Mouse (Mus musculus): Measurements from ENCODE around the gene Upk1b. TPM values are rescaled to one million over a fixed set of nuclear protein-coding genes. Genes with fewer than 3 reads are reported as not detected.
"Not testable (repeated sequence)": the region's sequence is repeated elsewhere in the genome, so short reads cannot be mapped to it uniquely, and the experiment has no call there.

Gene Upk1b
- not detected in 2 replicates for polyA plus RNA-seq (2015; fragmentation: Nextera tagmentation; extraction: Ambion mirVana)

- H3K36me3 ChIP-seq (ENCODE audit: poor library complexity, severe bottlenecking), result no peaks in the 10 kb centered on the region
- H3K27ac ChIP-seq, result no peak within 1 kb of the TSS
- H3K4me1 ChIP-seq, result no peaks in the 10 kb centered on the region
- no peak within 1 kb of the TSS for H3K9ac ChIP-seq
- no peak within 1 kb of the TSS for H3K4me2 ChIP-seq
- 55% methylated on average over 10 of the region's 10 CpGs for WGBS
- ATAC-seq, result no peak
- no peak within 1 kb of the TSS for H3K4me3 ChIP-seq
- no peaks in the 10 kb centered on the region for H3K27me3 ChIP-seq
- H3K9me3 ChIP-seq (replicated peaks), result no peaks in the 10 kb centered on the region
Measured at GRCm38 (mm10) chr16:38800091-38800490, at the start of gene Upk1b. Upk1b (minus strand) TSS chr16:38800328.

DNA sequence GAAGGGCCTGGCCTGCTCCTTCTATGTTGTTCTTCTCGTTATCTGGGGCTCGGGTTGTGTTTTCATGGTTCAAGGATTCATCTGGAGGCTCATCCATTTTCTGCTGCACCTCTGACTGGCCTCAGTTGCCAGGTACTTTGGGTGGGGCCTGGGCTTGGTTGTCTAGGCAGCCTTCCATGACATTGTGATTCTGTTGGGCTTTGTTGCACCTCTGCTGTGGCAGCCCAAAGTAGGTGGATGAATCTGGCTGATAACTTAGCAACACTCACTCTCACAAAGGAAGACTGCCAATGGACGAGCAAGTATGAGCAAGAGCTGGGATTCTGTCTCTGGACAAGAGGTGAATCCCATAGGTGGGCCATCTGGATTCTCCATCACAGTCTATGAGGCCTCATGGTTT lies 28.5 kb upstream of the Upk1b start, which contains the start of gene 4930435E12Rik:
4930435E12Rik (minus strand) TSS at position 101 of the 400 bp plus-strand sequence.
- Histone ChIP-seq H3K4me2 (no peak within 1 kb of the TSS), H3K9me3 (replicated peaks) (no peaks in the 10 kb centered on the region), H3K27ac (no peak within 1 kb of the TSS), H3K9ac (no peak within 1 kb of the TSS), H3K4me3 (no peak within 1 kb of the TSS), H3K27me3 (no peaks in the 10 kb centered on the region), H3K36me3 (ENCODE audit: poor library complexity, severe bottlenecking) (no peaks in the 10 kb centered on the region), H3K4me1 (no peaks in the 10 kb centered on the region)
- WGBS, result 82% methylated on average over 3 of the region's 3 CpGs
- no peak for ATAC-seq

DNA sequence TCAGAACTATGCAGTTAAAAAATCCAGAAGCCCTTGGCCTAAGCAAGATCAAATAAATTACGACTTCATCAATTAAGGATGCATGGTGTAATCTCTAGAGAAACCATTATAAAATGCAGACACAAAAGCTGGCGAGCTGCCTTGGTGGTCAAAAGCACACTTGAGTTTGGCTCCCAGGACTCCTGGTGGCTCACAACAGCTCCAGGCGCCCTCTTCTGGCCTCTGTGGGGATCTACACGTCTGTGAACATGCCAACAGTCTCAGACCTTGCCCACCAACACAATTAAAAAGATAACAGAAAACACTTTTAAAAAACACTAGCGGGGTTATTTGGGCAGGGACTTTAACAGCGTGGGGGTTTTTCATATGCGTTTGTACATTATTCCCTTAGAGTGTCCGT lies 12.4 kb upstream of the Upk1b start:
- ATAC-seq, result no peak
- H3K9me3 ChIP-seq (replicated peaks), result no peaks in the 10 kb centered on the region
- H3K36me3 ChIP-seq (ENCODE audit: poor library complexity, severe bottlenecking), result no peaks in the 10 kb centered on the region
- H3K27me3 ChIP-seq, result no peaks in the 10 kb centered on the region
- no peak overlapping the region for H3K9ac ChIP-seq
- H3K27ac ChIP-seq, result no peak overlapping the region
- 30% methylated on average over 8 of the region's 8 CpGs for WGBS
- no peak overlapping the region for H3K4me2 ChIP-seq
- H3K4me1 ChIP-seq, result peaks cover 11% of the 10 kb centered on the region
- H3K4me3 ChIP-seq, result no peak overlapping the region

- H3K27me3 ChIP-seq, result no peaks in the 10 kb centered on the region
- H3K4me2 ChIP-seq, result no peak overlapping the region
- ATAC-seq, result no peak
- no peaks in the 10 kb centered on the region for H3K36me3 ChIP-seq (ENCODE audit: poor library complexity, severe bottlenecking)
- no peak overlapping the region for H3K9ac ChIP-seq
- H3K4me1 ChIP-seq, result no peaks in the 10 kb centered on the region
- H3K4me3 ChIP-seq, result no peak overlapping the region
- no peaks in the 10 kb centered on the region for H3K9me3 ChIP-seq (replicated peaks)
- 89% methylated on average over 5 of the region's 5 CpGs for WGBS
- H3K27ac ChIP-seq, result no peak overlapping the region
Measured at GRCm38 (mm10) chr16:38810196-38810595, 10.1 kb upstream of the Upk1b start.

- H3K27ac ChIP-seq; H3K27me3 ChIP-seq; H3K4me1 ChIP-seq; H3K9ac ChIP-seq; H3K4me2 ChIP-seq; H3K9me3 ChIP-seq (replicated peaks); H3K36me3 ChIP-seq (ENCODE audit: poor library complexity, severe bottlenecking); ATAC-seq; H3K4me3 ChIP-seq: not testable (repeated sequence)
- 87% methylated on average over 5 of the region's 5 CpGs for WGBS
Measured at GRCm38 (mm10) chr16:38807796-38808195, 7.7 kb upstream of the Upk1b start.

DNA sequence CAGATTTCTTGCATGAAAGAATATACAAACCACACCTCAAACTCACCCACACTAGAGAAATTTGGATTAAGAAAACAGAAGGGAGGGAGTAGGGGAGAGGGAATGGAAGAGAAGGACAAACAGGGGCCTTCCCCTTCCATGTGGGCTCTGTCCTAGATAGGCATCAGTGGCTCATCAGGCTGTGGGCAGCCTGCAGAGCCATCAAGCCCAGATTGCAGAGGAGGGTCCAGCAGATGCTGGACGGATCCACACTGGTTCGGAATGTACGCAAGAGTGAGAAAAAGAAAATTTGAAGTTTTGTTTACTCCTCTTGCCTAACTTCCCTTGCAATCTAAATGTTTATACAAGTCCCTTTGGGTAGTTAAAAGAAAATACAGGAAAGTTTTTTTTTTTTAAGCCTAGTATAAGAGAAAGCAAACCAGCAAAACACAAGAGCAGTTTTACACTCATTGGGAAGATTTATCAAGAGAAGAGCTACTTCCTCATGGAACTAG lies 1.1 kb downstream of the Upk1b start:
- H3K27ac ChIP-seq, result no peak overlapping the region
- no peaks in the 10 kb centered on the region for H3K27me3 ChIP-seq
- H3K4me3 ChIP-seq, result no peak overlapping the region
- H3K36me3 ChIP-seq (ENCODE audit: poor library complexity, severe bottlenecking), result no peaks in the 10 kb centered on the region
- no peaks in the 10 kb centered on the region for H3K9me3 ChIP-seq (replicated peaks)
- H3K9ac ChIP-seq, result no peak overlapping the region
- no peak for ATAC-seq
- no peaks in the 10 kb centered on the region for H3K4me1 ChIP-seq
- WGBS, result 76% methylated on average over 3 of the region's 3 CpGs
- no peak overlapping the region for H3K4me2 ChIP-seq

DNA sequence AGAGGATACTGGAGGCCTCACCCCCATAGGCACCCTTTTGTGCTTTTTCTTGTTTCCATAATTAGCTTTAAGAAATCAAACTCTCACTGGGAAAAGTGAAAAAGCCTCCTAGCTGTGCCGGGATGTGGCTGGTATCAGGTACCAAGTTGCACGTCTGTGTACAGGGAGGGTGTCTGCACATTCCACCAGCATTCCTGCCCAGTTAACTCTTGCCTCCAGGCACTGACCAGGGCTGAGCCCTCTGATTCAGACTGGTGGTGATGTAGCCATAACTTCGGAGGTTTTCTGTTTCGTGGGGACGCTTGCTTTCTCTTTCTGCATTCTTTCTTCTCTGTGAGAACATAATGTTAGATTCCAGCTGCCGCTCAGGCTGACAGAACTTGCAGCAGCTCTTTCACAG lies 7.0 kb downstream of the Upk1b start:
- Histone ChIP-seq H3K27me3 (no peaks in the 10 kb centered on the region), H3K4me1 (no peaks in the 10 kb centered on the region), H3K9me3 (replicated peaks) (no peaks in the 10 kb centered on the region), H3K4me2 (no peak overlapping the region), H3K36me3 (ENCODE audit: poor library complexity, severe bottlenecking) (no peaks in the 10 kb centered on the region), H3K4me3 (no peak overlapping the region), H3K27ac (no peak overlapping the region), H3K9ac (no peak overlapping the region)
- WGBS, result 85% methylated on average over 6 of the region's 6 CpGs
- ATAC-seq, result no peak

- H3K4me1 ChIP-seq, result no peaks in the 10 kb centered on the region
- no peak overlapping the region for H3K4me2 ChIP-seq
- H3K4me3 ChIP-seq, result no peak overlapping the region
- H3K36me3 ChIP-seq (ENCODE audit: poor library complexity, severe bottlenecking), result no peaks in the 10 kb centered on the region
- no peaks in the 10 kb centered on the region for H3K9me3 ChIP-seq (replicated peaks)
- H3K27ac ChIP-seq, result no peak overlapping the region
- H3K9ac ChIP-seq, result no peak overlapping the region
- 90% methylated on average over 3 of the region's 3 CpGs for WGBS
- ATAC-seq, result no peak
- no peaks in the 10 kb centered on the region for H3K27me3 ChIP-seq
Measured at GRCm38 (mm10) chr16:38789966-38790365, 10.2 kb downstream of the Upk1b start.

DNA sequence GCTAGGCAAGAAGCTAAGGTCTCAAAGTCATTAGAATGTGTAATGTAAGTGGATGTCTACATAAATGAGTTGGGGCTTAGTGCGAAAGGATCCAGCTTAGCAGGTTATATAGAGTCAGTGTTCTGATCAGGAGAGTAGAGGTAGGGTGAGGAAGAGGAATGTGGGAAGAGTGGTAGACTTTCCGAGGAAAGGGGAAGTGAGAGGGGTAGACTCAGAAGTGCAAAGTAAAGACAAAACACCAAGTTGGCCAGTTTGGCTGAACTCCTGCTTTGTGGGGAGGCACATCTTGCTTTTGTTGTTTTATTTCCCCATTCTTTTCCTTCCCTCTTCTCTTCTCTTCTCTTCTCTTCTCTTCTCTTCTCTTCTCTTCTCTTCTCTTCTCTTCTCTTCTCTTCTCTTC lies 11.1 kb downstream of the Upk1b start:
- Histone ChIP-seq H3K27ac (no peak overlapping the region), H3K9ac (no peak overlapping the region), H3K9me3 (replicated peaks) (no peaks in the 10 kb centered on the region), H3K27me3 (no peaks in the 10 kb centered on the region), H3K4me3 (no peak overlapping the region), H3K4me1 (no peaks in the 10 kb centered on the region), H3K36me3 (ENCODE audit: poor library complexity, severe bottlenecking) (no peaks in the 10 kb centered on the region), H3K4me2 (no peak overlapping the region)
- no peak for ATAC-seq
- WGBS, result 94% methylated on average over 2 of the region's 2 CpGs

GRCm38 (mm10) chr16:38785301-38785700 lies 14.8 kb downstream of the Upk1b start:
- Histone ChIP-seq H3K36me3 (ENCODE audit: poor library complexity, severe bottlenecking) (no peaks in the 10 kb centered on the region), H3K9ac (no peak overlapping the region), H3K4me2 (no peak overlapping the region), H3K27ac (no peak overlapping the region), H3K4me3 (no peak overlapping the region), H3K27me3 (no peaks in the 10 kb centered on the region), H3K4me1 (no peaks in the 10 kb centered on the region), H3K9me3 (replicated peaks) (no peaks in the 10 kb centered on the region)
- ATAC-seq, result no peak
- WGBS, result 86% methylated on average over 7 of the region's 7 CpGs

GRCm38 (mm10) chr16:38782524-38783067 lies 17.5 kb downstream of the Upk1b start:
- Histone ChIP-seq H3K27ac (no peak overlapping the region), H3K4me1 (no peaks in the 10 kb centered on the region), H3K27me3 (no peaks in the 10 kb centered on the region), H3K4me2 (no peak overlapping the region), H3K36me3 (ENCODE audit: poor library complexity, severe bottlenecking) (no peaks in the 10 kb centered on the region), H3K9ac (no peak overlapping the region), H3K4me3 (no peak overlapping the region), H3K9me3 (replicated peaks) (no peaks in the 10 kb centered on the region)
- WGBS, result 59% methylated on average over 2 of the region's 2 CpGs
- ATAC-seq, result no peak

DNA sequence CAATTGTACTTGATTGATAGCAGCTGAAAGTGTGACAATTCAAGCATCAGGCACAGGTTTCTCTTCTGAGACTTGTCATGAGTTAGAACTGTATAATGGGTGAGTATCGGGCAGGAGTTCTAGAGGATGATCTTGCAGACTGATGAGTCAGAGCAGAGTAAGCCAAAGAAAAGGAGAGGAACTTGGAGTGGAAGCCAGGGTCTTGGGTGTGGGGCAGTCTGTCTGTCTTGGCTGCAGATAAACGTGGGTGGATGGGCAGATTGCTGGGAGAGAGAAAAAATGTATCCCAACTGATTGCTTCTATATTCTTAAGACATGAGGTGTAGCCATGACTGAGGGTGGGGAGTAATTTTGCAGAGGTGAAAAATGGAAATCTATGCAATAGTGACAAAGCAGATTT lies 18.2 kb downstream of the Upk1b start:
- Histone ChIP-seq H3K9me3 (replicated peaks) (no peaks in the 10 kb centered on the region), H3K4me3 (no peak overlapping the region), H3K36me3 (ENCODE audit: poor library complexity, severe bottlenecking) (no peaks in the 10 kb centered on the region), H3K4me2 (no peak overlapping the region), H3K27me3 (no peaks in the 10 kb centered on the region), H3K9ac (no peak overlapping the region), H3K27ac (no peak overlapping the region), H3K4me1 (no peaks in the 10 kb centered on the region)
- no peak for ATAC-seq
- WGBS, result 83% methylated on average over 2 of the region's 2 CpGs

DNA sequence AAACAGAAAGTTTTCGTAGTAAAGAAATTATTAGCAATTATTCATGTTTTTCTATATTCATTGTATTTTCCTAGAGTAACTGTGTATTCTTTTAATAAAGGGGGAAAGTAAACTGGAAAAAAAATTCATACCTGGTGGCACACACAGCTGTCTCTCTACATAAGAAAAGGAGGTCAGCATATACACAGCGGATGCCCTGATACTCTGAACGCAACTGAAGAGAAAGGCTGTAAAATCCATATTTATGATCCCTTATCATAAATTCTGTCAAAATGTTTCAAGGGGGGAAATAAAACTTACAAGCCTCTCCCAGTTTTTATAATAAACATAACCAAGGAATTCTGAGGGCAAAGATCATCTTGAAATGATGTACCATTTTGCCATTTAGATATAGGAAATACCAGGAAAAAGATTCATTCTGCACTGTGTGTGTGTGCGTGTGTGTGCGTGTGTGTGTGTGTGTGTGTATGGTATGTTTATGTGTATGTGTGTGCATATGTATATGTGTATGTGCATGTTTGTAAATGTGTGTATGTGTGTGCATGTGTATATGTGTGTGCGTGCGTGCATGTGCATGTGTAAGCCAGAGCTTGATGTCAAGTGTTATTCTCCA lies 19.1 kb downstream of the Upk1b start:
- Histone ChIP-seq H3K4me3 (no peak overlapping the region), H3K4me2 (no peak overlapping the region), H3K27me3 (no peaks in the 10 kb centered on the region), H3K9ac (no peak overlapping the region), H3K36me3 (ENCODE audit: poor library complexity, severe bottlenecking) (no peaks in the 10 kb centered on the region), H3K9me3 (replicated peaks) (no peaks in the 10 kb centered on the region), H3K4me1 (no peaks in the 10 kb centered on the region), H3K27ac (no peak overlapping the region)
- ATAC-seq, result no peak
- 94% methylated on average over 7 of the region's 7 CpGs for WGBS

Data from forebrain, embryonic 13.5 days (tissue).